Mouse (Mus musculus): ENCODE measurements around the gene Slc4a8.

- TF ChIP-seq POLR2A (IDR thresholded peaks at IDR 0.05; ENCODE audit: control insufficient read depth, low read depth, low read length): no peak
- no peak for TF ChIP-seq CTCF (IDR thresholded peaks at IDR 0.05; ENCODE audit: control insufficient read depth, insufficient read depth, insufficient replicate concordance, low read depth, low read length)
Measured at GRCm38 (mm10) chr15:100715399-100715993, 46.1 kb upstream of the Slc4a8 start.
